Mouse (Mus musculus) CH12.LX (cell line): ENCODE measurements around the gene Ttc7b. TPM values are rescaled to one million over a fixed set of nuclear protein-coding genes. Genes with fewer than 3 reads are reported as not detected.

Experiments used
- DNase-seq: peaks from one replicate; pipeline ENCODE4 v3.0.0-alpha.2; 2013; ENCODE audit errors: extremely low read depth
- H3K27ac ChIP-seq: 2 replicates; pipeline ENCODE4 v1.5.1; 2012; ENCODE audit warnings: low read depth, mild to moderate bottlenecking, control low read depth, moderate library complexity; ENCODE audit not compliant: insufficient read depth
- H3K27me3 ChIP-seq: replicated peaks from 2 replicates; pipeline ENCODE3; 2012; ENCODE audit warnings: inconsistent platforms
- H3K36me3 ChIP-seq, 2 experiments: replicated peaks in 1 of 2; 2 replicates each; pipeline versions ENCODE3 to v1.6.1; 2012; ENCODE audit warnings: inconsistent platforms in 1 of 2, low read length in 1 of 2, mild to moderate bottlenecking in 1 of 2, mixed read lengths in 1 of 2, moderate library complexity in 1 of 2; ENCODE audit not compliant: control insufficient read depth in 1 of 2, insufficient read depth in 1 of 2
- H3K4me1 ChIP-seq, 2 experiments: 2 replicates each; pipeline ENCODE4 v1.6.1; 2012; ENCODE audit warnings: inconsistent platforms in 1 of 2, moderate library complexity in 1 of 2; ENCODE audit not compliant: insufficient read depth in 2 of 2, control insufficient read depth in 1 of 2
- H3K4me2 ChIP-seq: 2 replicates; pipeline ENCODE4 v1.6.1; 2012; ENCODE audit warnings: low read depth, mild to moderate bottlenecking, control low read depth; ENCODE audit not compliant: poor library complexity, insufficient read depth, severe bottlenecking
- H3K4me3 ChIP-seq, 3 experiments: fragments of 150-350 bp in 1 of 3; sonication (generic) in 1 of 3; replicated peaks in 1 of 3; 2 replicates each; pipeline versions ENCODE3 to v1.5.1; 2011 to 2012; ENCODE audit warnings: low read depth in 2 of 3, low read length in 2 of 3, mild to moderate bottlenecking in 2 of 3, moderate library complexity in 2 of 3, control low read depth in 1 of 3, improper control_type of control experiment in 1 of 3, inconsistent platforms in 1 of 3, mixed read lengths in 1 of 3; ENCODE audit not compliant: poor library complexity in 1 of 3
- H3K79me2 ChIP-seq: replicated peaks from 2 replicates; pipeline ENCODE4 v1.6.1; 2012; ENCODE audit warnings: mild to moderate bottlenecking, moderate library complexity; ENCODE audit not compliant: control insufficient read depth, poor library complexity, insufficient read depth, severe bottlenecking; ENCODE audit errors: extremely low read depth
- H3K9ac ChIP-seq: 2 replicates; pipeline ENCODE4 v1.6.1; 2012; ENCODE audit warnings: low read depth, mild to moderate bottlenecking, control low read depth, moderate library complexity; ENCODE audit not compliant: insufficient read depth
- H3K9me3 ChIP-seq: replicated peaks from 2 replicates; pipeline ENCODE3; 2012; ENCODE audit warnings: low read length, inconsistent platforms, mixed read lengths
- BHLHE40 ChIP-seq: IDR thresholded peaks from 2 replicates; pipeline ENCODE4 v1.6.1; 2011; ENCODE audit warnings: mild to moderate bottlenecking, low read depth, low read length, improper control_type of control experiment
- CHD1 ChIP-seq: IDR thresholded peaks from 2 replicates; pipeline ENCODE4 v1.6.1; 2012; ENCODE audit warnings: low read depth, low read length, improper control_type of control experiment, inconsistent platforms
- CHD2 ChIP-seq: IDR thresholded peaks from 2 replicates; pipeline ENCODE4 v1.6.1; 2011; ENCODE audit warnings: low read length, improper control_type of control experiment
- ELF1 ChIP-seq: IDR thresholded peaks from 2 replicates; pipeline ENCODE4 v1.6.1; 2014; ENCODE audit warnings: low read depth, mild to moderate bottlenecking, inconsistent platforms, low read length, improper control_type of control experiment
- EP300 ChIP-seq: IDR thresholded peaks from 2 replicates; pipeline ENCODE4 v1.6.1; 2011; ENCODE audit warnings: low read length, improper control_type of control experiment
- GABPA ChIP-seq: IDR thresholded peaks from 2 replicates; pipeline ENCODE4 v1.6.1; 2012; ENCODE audit warnings: low read depth, low read length, improper control_type of control experiment, inconsistent platforms; ENCODE audit not compliant: insufficient replicate concordance
- JUN ChIP-seq: IDR thresholded peaks from 2 replicates; pipeline ENCODE4 v1.6.1; 2011; ENCODE audit warnings: low read depth, mild to moderate bottlenecking, low read length, improper control_type of control experiment, moderate library complexity; ENCODE audit not compliant: insufficient read depth
- MAFK ChIP-seq: IDR thresholded peaks from 2 replicates; pipeline ENCODE4 v1.6.1; 2011; ENCODE audit warnings: low read length, improper control_type of control experiment; ENCODE audit not compliant: insufficient replicate concordance
- MAX ChIP-seq: IDR thresholded peaks from 2 replicates; pipeline ENCODE4 v1.6.1; 2011; ENCODE audit warnings: low read length, improper control_type of control experiment
- MAZ ChIP-seq: IDR thresholded peaks from 2 replicates; pipeline ENCODE4 v1.6.1; 2012; ENCODE audit warnings: low read depth, mild to moderate bottlenecking, inconsistent platforms, low read length, improper control_type of control experiment, moderate library complexity
- MEF2A ChIP-seq: IDR thresholded peaks from 2 replicates; pipeline ENCODE4 v1.6.1; 2014; ENCODE audit warnings: low read depth, mild to moderate bottlenecking, inconsistent platforms, low read length, improper control_type of control experiment, borderline replicate concordance
- MXI1 ChIP-seq: IDR thresholded peaks from 2 replicates; pipeline ENCODE4 v1.6.1; 2011; ENCODE audit warnings: mild to moderate bottlenecking, low read depth, low read length, improper control_type of control experiment
- NELFE ChIP-seq: IDR thresholded peaks from 2 replicates; pipeline ENCODE4 v1.6.1; 2011; ENCODE audit warnings: low read depth, low read length, improper control_type of control experiment
- POLR2AphosphoS2 ChIP-seq: IDR thresholded peaks from 2 replicates; pipeline ENCODE4 v1.6.1; 2011; ENCODE audit warnings: low read depth, low read length, improper control_type of control experiment
- RAD21 ChIP-seq: IDR thresholded peaks from 2 replicates; pipeline ENCODE4 v1.6.1; 2011; ENCODE audit warnings: low read depth, mild to moderate bottlenecking, low read length, improper control_type of control experiment, moderate library complexity
- SMC3 ChIP-seq: IDR thresholded peaks from 2 replicates; pipeline ENCODE4 v1.6.1; 2011; ENCODE audit warnings: low read depth, low read length, improper control_type of control experiment
- TBP ChIP-seq: conservative IDR thresholded peaks from 2 replicates; pipeline ENCODE4 v1.6.1; 2011; ENCODE audit warnings: low read depth, low read length, improper control_type of control experiment
- TCF12 ChIP-seq: IDR thresholded peaks from 2 replicates; pipeline ENCODE4 v1.6.1; 2014; ENCODE audit warnings: low read depth, mild to moderate bottlenecking, inconsistent platforms, low read length, improper control_type of control experiment
- USF1 ChIP-seq: IDR thresholded peaks from 2 replicates; pipeline ENCODE4 v1.6.1; 2014; ENCODE audit warnings: low read depth, mild to moderate bottlenecking, inconsistent platforms, low read length, improper control_type of control experiment
- USF2 ChIP-seq: conservative IDR thresholded peaks from 2 replicates; pipeline ENCODE4 v1.6.1; 2011; ENCODE audit warnings: low read depth, low read length, improper control_type of control experiment
- ZC3H11A ChIP-seq: IDR thresholded peaks from 2 replicates; pipeline ENCODE4 v1.6.1; 2012; ENCODE audit warnings: low read depth, mild to moderate bottlenecking, inconsistent platforms, low read length, improper control_type of control experiment
- ZKSCAN1 ChIP-seq: IDR thresholded peaks from 2 replicates; pipeline ENCODE4 v1.6.1; 2012; ENCODE audit warnings: low read depth, inconsistent platforms, low read length, improper control_type of control experiment, borderline replicate concordance
- ZMIZ1 ChIP-seq: IDR thresholded peaks from 2 replicates; pipeline ENCODE4 v1.6.1; 2012; ENCODE audit warnings: low read depth, mild to moderate bottlenecking, inconsistent platforms, low read length, improper control_type of control experiment
- ZNF384 ChIP-seq: IDR thresholded peaks from 2 replicates; pipeline ENCODE4 v1.6.1; 2012; ENCODE audit warnings: low read depth, low read length, improper control_type of control experiment, inconsistent platforms
- dilution Hi-C: fragments of 300-500 bp; cut with MboI; formaldehyde crosslinking; loops from 2 replicates; pipeline ENCODE4 v1.14.3; 2020; ENCODE audit warnings: low sequenced_read_pairs; ENCODE audit not compliant: extremely low pct_unique_long_range_greater_than_20kb, extremely low pct_ligation_motif_present
- in situ Hi-C: fragments of 300-500 bp; cut with MboI; formaldehyde crosslinking; loops from 3 replicates; pipeline ENCODE4 v1.14.3; 2019; ENCODE audit warnings: low sequenced_read_pairs, low pct_ligation_motif_present, low pct_unique_long_range_greater_than_20kb, mixed read lengths
- polyA plus RNA-seq: library from polyadenylated mRNA; unstranded; fragments of >175 nt; gene quantifications from 2 replicates; pipeline ENCODE4 v1.2.1, GENCODE M21; 2012; ENCODE audit warnings: low read depth; ENCODE audit not compliant: insufficient read length
- total RNA-seq, 2 experiments: library from RNA; depleted of rRNA; stranded (reverse); fragments of 300-350 nt in 1 of 2; fragments of >200 nt in 1 of 2; gene quantifications; 2 replicates each; pipeline ENCODE4 v1.2.3; 2012 to 2014

Ttc7b gene
- total and polyA plus RNA-seq, 3 experiments: 7.8 to 18.3 (median 12.7) TPM

DNA sequence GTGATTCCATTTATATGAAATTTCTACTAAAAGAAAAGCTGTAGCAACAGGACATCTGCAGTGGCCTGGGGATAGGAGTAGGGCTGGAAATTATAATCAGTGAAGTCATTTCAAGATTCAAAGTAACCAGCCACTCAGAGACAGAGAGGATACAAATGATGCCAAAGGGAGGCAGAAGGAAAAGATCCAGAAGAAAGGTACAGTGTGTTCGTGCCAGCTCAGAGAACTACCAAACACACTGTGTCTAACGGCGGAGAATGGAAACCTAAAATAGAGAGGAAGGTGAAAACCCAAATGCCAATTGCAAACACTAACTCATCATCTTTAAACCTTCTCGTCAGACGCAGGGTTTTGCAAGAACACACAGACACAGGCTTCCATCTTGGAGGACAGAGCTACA, 82.8 kb downstream of the Ttc7b start:
- H3K79me2 ChIP-seq: no peaks in the 10 kb centered on the region
- peaks cover 0 to 11% of the 10 kb centered on the region in 2 experiments; a peak in 2 of 4 replicates for H3K4me1 ChIP-seq
- dilution Hi-C loops: no loop called here
- no peak for DNase-seq
- peaks cover 0 to 38% of the 10 kb centered on the region in 2 experiments for H3K36me3 ChIP-seq
- H3K4me2 ChIP-seq: no peak overlapping the region
- in situ Hi-C loops: no loop called here
- no peak overlapping the region for H3K9ac ChIP-seq
- H3K4me3 ChIP-seq: no peak overlapping the region
- TF ChIP-seq BHLHE40 (no peak), CHD1 (no peak), SMC3 (no peak), RAD21 (no peak), ZKSCAN1 (no peak), ZNF384 (no peak), TBP (no peak), MEF2A (no peak), MAZ (no peak), JUN (no peak), MXI1 (no peak), EP300 (no peak), CHD2 (no peak), MAX (no peak), TCF12 (no peak), ZC3H11A (no peak)
- TF ChIP-seq, all 38 proteins: peak for 0
- no peaks in the 10 kb centered on the region for H3K27me3 ChIP-seq
- H3K9me3 ChIP-seq: no peaks in the 10 kb centered on the region
- no peak overlapping the region for H3K27ac ChIP-seq

GRCm38 (mm10) chr12:100435763-100436162, 84.9 kb downstream of the Ttc7b start:
- H3K9me3 ChIP-seq: no peaks in the 10 kb centered on the region
- H3K4me3 ChIP-seq: no peak overlapping the region
- H3K4me1 ChIP-seq: no peaks in the 10 kb centered on the region; a peak in 1 of 4 replicates
- H3K36me3 ChIP-seq: peaks cover 0 to 31% of the 10 kb centered on the region in 2 experiments
- no peak for DNase-seq
- dilution Hi-C loops: no loop called here
- in situ Hi-C loops: no loop called here
- H3K79me2 ChIP-seq: no peaks in the 10 kb centered on the region
- TF ChIP-seq USF1: no peak
- TF ChIP-seq ZKSCAN1: no peak
- TF ChIP-seq ZMIZ1: no peak
- no peak for TF ChIP-seq ELF1
- no peak for TF ChIP-seq MXI1
- TF ChIP-seq MAFK: no peak
- no peak for TF ChIP-seq MEF2A
- no peak for TF ChIP-seq NELFE
- no peak for TF ChIP-seq MAZ
- TF ChIP-seq GABPA: no peak
- TF ChIP-seq POLR2AphosphoS2: no peak
- TF ChIP-seq RAD21: no peak
- no peak for TF ChIP-seq MAX
- no peak for TF ChIP-seq ZNF384
- no peak for TF ChIP-seq TBP
- TF ChIP-seq USF2: no peak
- no peak for TF ChIP-seq TCF12
- no peak overlapping the region for H3K27ac ChIP-seq
- H3K9ac ChIP-seq: no peak overlapping the region
- no peaks in the 10 kb centered on the region for H3K27me3 ChIP-seq
- no peak overlapping the region for H3K4me2 ChIP-seq
